24 mouse cellular contexts compared by ENCODE assay signal in the genomic region with DNA sequence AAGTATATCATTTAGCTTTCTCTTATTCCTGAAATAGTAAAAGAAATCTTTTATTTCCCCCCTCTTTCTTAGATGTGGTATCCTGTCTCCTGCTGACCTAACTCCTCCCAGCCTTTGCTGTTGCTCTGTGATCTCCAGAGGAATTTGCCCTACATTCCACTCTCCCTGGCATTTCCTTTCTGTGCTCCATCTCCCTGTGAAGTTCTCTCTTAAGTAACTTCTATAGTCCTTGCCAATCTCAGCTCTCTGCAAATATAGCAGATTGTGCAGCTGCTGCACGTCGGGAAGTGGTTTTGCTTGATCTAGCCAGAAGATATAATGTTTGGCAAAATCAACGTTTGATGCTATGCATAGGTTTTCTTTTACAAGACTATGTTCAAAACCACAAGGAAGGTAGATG.
DNase-seq lines count a peak whose midpoint lies in the region; ATAC-seq and TF ChIP-seq lines count a peak whose summit lies in the region.
"Had no signal": no experiment of that assay in that cellular context is flagged by ENCODE, and none has a peak within 500 bp of the region (broad histone marks: within the 10 kb centered on the region; RNA-seq: fewer than 3 reads in every experiment).

No protein-coding gene starts in this region.

- no peak overlapping the region for H3K9ac ChIP-seq in forebrain, embryonic 14.5 days (ENCODE audit: low read length)
- no peak overlapping the region for H3K9ac ChIP-seq in forebrain, embryonic 11.5 days (ENCODE audit: low read length)
- H3K9ac ChIP-seq: heart, embryonic 12.5 days; neural tube, embryonic 15.5 days; stomach, embryonic 15.5 days had no signal

- no peaks in the 10 kb centered on the region for H3K27me3 ChIP-seq in forebrain, embryonic 14.5 days (replicated peaks; ENCODE audit: control insufficient read depth, insufficient read depth, low read length)
- H3K27me3 ChIP-seq in forebrain, embryonic 11.5 days (ENCODE audit: control insufficient read depth, insufficient read depth, low read length), result no peaks in the 10 kb centered on the region
- H3K27me3 ChIP-seq: heart, embryonic 12.5 days; neural tube, embryonic 15.5 days; Patski; stomach, embryonic 15.5 days had no signal

- H3K9me3 ChIP-seq in forebrain, embryonic 14.5 days (replicated peaks; ENCODE audit: control insufficient read depth, low read length), result no peaks in the 10 kb centered on the region; the same call in 1 of the 2 replicates
- H3K9me3 ChIP-seq in forebrain, embryonic 11.5 days (ENCODE audit: control insufficient read depth, low read length), result no peaks in the 10 kb centered on the region
- H3K9me3 ChIP-seq: heart, embryonic 12.5 days; limb, embryonic 10.5 days; neural tube, embryonic 15.5 days; stomach, embryonic 15.5 days had no signal

- no peak for ATAC-seq in forebrain, embryonic 14.5 days
- ATAC-seq in forebrain, embryonic 11.5 days (replicated peaks; ENCODE audit: low FRiP score), result no peak
- ATAC-seq: intestine, postnatal 0 days; Patski had no signal

- no peak overlapping the region for H3K27ac ChIP-seq in forebrain, embryonic 14.5 days (ENCODE audit: low read depth, low read length)
- H3K27ac ChIP-seq in forebrain, embryonic 11.5 days (ENCODE audit: low read depth, low read length), result no peak overlapping the region
- H3K27ac ChIP-seq in left cerebral cortex, adult 2 months, result peak overlapping the region; percentile 28; the same call in 1 of the 2 replicates
- H3K27ac ChIP-seq: forebrain, embryonic 10.5 days; limb, embryonic 10.5 days; neural tube, embryonic 15.5 days; stomach, embryonic 15.5 days had no signal

- no peak overlapping the region for H3K4me2 ChIP-seq in forebrain, embryonic 14.5 days (ENCODE audit: low read length)
- no peak overlapping the region for H3K4me2 ChIP-seq in forebrain, embryonic 11.5 days (ENCODE audit: low read depth, low read length, severe bottlenecking)
- H3K4me2 ChIP-seq: heart, embryonic 12.5 days; neural tube, embryonic 15.5 days; stomach, embryonic 15.5 days had no signal

- peak; percentile 30 for DNase-seq in forebrain, embryonic 14.5 days (ENCODE audit: low spot score)
- DNase-seq in forebrain, embryonic 11.5 days (ENCODE audit: low spot score), result no peak
- no peak for DNase-seq in left cerebral cortex, adult 2 months (ENCODE audit: extremely low spot score in 1 of 2, low spot score in 2 of 2)
- no peak for DNase-seq in left cerebral cortex, adult 9 months (ENCODE audit: low spot score in 2 of 2)
- DNase-seq in right cerebral cortex, postnatal 36 days (ENCODE audit: low spot score in 2 of 2), result peak; percentile 4 to 11
- DNase-seq in right cerebral cortex, postnatal 14 days, result no peak
- no peak for DNase-seq in spleen, postnatal 14 days (ENCODE audit: low spot score in 2 of 2)
- DNase-seq: adrenal gland, postnatal 36 days; cerebellum, adult 18-20 months; cerebellum, postnatal 14 days; gastrocnemius, postnatal 25 days; heart, adult 18-20 months; heart, postnatal 10 days; kidney, postnatal 25 days; lung, postnatal 4 days; thymus, adult 18-20 months; thymus, postnatal 36 days had no signal

- no peaks in the 10 kb centered on the region for H3K4me1 ChIP-seq in forebrain, embryonic 14.5 days (ENCODE audit: control insufficient read depth, insufficient read depth, low read length)
- H3K4me1 ChIP-seq in forebrain, embryonic 11.5 days (replicated peaks; ENCODE audit: control insufficient read depth, insufficient read depth, low read length), result no peaks in the 10 kb centered on the region
- H3K4me1 ChIP-seq: limb, embryonic 10.5 days; neural tube, embryonic 15.5 days; stomach, embryonic 15.5 days had no signal

- H3K36me3 ChIP-seq in forebrain, embryonic 14.5 days (ENCODE audit: control insufficient read depth, insufficient read depth, low read length), result no peaks in the 10 kb centered on the region
- no peaks in the 10 kb centered on the region for H3K36me3 ChIP-seq in forebrain, embryonic 11.5 days (ENCODE audit: control insufficient read depth, insufficient read depth, low read length)
- H3K36me3 ChIP-seq: forebrain, embryonic 10.5 days; heart, embryonic 12.5 days; limb, embryonic 10.5 days; neural tube, embryonic 15.5 days; stomach, embryonic 15.5 days had no signal

- no peak for TF ChIP-seq CTCF in left cerebral cortex, adult 2 months (IDR thresholded peaks at IDR 0.05)

- 67% methylated on average over 3 of the region's 3 CpGs for WGBS in forebrain, embryonic 14.5 days
- 70% methylated on average over 3 of the region's 3 CpGs for WGBS in forebrain, embryonic 11.5 days

- no peak overlapping the region for H3K4me3 ChIP-seq in forebrain, embryonic 14.5 days (ENCODE audit: low read depth, low read length)
- no peak overlapping the region for H3K4me3 ChIP-seq in forebrain, embryonic 11.5 days (ENCODE audit: low read depth, low read length)
- H3K4me3 ChIP-seq in left cerebral cortex, adult 2 months, result no peak overlapping the region
- H3K4me3 ChIP-seq: forebrain, embryonic 10.5 days; heart, embryonic 12.5 days; limb, embryonic 10.5 days; neural tube, embryonic 15.5 days; stomach, embryonic 15.5 days had no signal

- intact Hi-C loops in left cerebral cortex, adult 2 months (cut with DNase I), result no loop called here

Comparison
In these comparisons a context has a peak if more than half of its experiments do, and no peak if none do; other contexts are left out.
1. DNase-seq: peak in forebrain, embryonic 14.5 days (single experiment) and right cerebral cortex, postnatal 36 days (2 of 2); none in forebrain, embryonic 11.5 days (single experiment), left cerebral cortex, adult 2 months (0 of 2), left cerebral cortex, adult 9 months (0 of 2), right cerebral cortex, postnatal 14 days (single experiment) and spleen, postnatal 14 days (0 of 2).